Mouse (Mus musculus) heart, adult 2 months (tissue): ENCODE data around the gene Gm42878.

Experiments
- CTCF ChIP-seq: fragments of 200-600 bp; IDR thresholded peaks from 2 replicates; pipeline ENCODE4 v1.8.1; 2022; ENCODE audit warnings: antibody characterized with exemption, mild to moderate bottlenecking, moderate library complexity
- EP300 ChIP-seq: fragments of 200-500 bp; IDR thresholded peaks from 2 replicates; pipeline ENCODE4 v1.6.1; 2011; ENCODE audit warnings: low read depth, low read length, control low read depth; ENCODE audit not compliant: insufficient read depth
- POLR2A ChIP-seq: fragments of 200-500 bp; IDR thresholded peaks from 2 replicates; pipeline ENCODE4 v1.6.1; 2011; ENCODE audit warnings: mild to moderate bottlenecking, low read depth, low read length, control low read depth; ENCODE audit not compliant: insufficient read depth

DNA sequence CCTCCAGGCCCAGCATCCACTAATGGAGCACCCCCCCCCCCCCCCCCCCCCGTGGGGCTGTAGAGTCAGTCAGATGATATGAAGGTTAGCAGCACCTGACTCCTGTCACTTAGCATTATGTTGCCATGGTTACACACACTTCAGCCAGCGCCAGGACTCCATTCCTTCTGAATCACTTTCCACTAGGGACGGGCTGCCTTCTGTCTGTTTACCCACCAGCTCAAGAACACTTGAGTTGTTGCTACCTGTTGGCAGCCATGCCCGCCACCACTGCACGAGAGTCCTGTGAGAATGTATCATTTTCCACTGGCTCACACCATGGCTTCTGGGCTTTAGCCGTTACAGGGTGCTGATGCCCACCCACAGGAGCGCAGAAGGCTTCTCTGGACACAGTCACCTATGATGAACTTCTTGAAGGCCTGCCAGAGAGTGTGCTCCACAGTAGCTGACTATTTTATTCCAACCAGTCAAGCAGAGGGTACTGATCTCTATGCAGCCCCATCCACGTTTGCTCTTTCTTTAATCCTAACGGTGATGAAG lies 24.7 kb upstream of the Gm42878 start:
- TF ChIP-seq CTCF (no peak), POLR2A (no peak), EP300 (no peak)
